Mouse (Mus musculus) olfactory bulb, adult 2 months (tissue): ENCODE results near the gene Pdzd2.

Experiments
- CTCF ChIP-seq: fragments of 200-500 bp; IDR thresholded peaks from 2 replicates; pipeline ENCODE4 v1.5.1; 2012; ENCODE audit warnings: low read depth, mild to moderate bottlenecking, low read length, moderate library complexity; ENCODE audit not compliant: insufficient read depth
- POLR2A ChIP-seq: fragments of 200-500 bp; IDR thresholded peaks from 2 replicates; pipeline ENCODE4 v1.6.1; 2012; ENCODE audit warnings: mild to moderate bottlenecking, low read depth, low read length, moderate library complexity; ENCODE audit not compliant: insufficient read depth

DNA sequence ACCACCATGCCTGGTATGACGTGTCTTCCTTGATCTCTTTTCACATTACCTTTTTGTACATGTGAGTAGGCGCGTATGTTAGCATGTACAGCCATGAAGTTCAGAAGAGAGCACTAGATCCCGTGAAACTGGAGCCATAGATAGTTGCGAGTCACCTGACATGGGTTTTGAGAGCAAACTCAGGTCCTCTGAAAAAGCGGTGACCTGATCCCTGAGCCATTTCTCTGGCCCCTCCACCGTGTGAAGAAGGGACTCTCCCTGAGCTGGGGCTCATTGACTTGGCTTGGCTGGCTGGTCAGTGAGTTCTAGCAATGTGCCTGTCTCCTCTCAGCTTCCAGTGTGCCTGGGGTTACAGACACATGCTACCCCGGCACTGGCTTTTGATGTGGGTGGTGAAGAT, 102.2 kb downstream of the Pdzd2 start:
- TF ChIP-seq POLR2A = no peak
- TF ChIP-seq CTCF = no peak
